Mouse (Mus musculus) retina, postnatal 7 days (tissue): ENCODE data around the gene Mpg.
"Not testable (repeated sequence)": the region's sequence is repeated elsewhere in the genome, so short reads cannot be mapped to it uniquely, and the experiment has no call there.

Experiments used
- DNase-seq: peaks from one replicate; pipeline ENCODE4 v3.0.0-alpha.2; 2012; ENCODE audit warnings: low read depth, low spot score

Gene Mpg

DNA sequence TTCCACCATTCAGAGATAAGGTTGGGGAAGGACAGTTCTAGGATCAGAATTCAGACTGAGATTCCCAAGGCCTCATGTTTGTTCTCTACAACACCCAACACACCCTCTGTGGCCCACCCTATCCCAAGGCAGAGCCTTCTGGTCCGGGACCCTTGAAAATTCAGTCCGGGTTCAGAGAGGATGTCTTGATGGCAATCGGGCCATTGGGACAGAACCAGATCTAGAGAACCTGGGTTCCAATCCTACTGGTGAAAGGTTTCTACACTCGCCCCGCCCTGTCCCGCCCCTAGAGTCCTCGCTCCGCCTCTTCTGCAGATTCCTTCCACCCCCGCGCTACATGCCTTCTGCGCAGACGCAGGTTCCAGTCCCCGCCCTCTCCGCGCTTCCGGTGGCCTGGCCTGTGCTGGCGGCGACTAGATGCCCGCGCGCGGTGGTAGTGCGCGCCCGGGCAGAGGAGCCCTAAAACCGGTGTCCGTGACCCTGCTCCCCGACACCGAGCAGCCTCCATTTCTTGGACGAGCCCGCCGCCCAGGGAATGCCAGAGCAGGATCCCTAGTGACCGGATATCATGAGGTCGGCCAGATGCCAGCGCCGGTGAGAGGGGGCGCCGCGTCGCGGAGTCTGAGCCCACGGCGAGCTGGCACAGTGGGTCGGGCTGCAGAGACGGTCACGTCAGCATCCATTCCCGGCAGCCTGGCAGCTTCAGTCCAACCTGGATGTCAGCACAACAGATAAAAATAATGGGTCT is at the start of gene Mpg:
TSS of gene Mpg (plus strand) at position 382 of the 748 bp plus-strand sequence.
- peak; percentile 74 for DNase-seq

DNA sequence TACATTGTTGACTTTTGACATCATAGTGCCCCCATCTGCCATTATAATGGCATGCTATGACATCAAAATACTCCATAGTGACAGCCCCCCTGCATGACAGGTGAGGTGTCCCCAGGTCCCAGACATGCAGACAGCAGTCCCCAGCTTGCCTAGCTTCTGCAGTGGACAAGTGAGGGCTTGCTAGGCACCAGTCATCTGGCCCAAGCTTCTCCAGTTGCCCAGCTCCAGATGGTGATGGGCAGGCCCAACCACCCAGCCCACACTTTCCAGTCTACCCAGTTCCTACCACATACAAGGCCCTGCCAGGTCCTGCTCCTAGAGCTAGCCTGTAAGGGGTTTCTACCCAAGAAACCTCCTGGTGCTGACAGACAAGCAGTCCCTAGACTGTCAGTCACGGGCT is 47.8 kb upstream of the Mpg start:
- DNase-seq, result no peak

DNA sequence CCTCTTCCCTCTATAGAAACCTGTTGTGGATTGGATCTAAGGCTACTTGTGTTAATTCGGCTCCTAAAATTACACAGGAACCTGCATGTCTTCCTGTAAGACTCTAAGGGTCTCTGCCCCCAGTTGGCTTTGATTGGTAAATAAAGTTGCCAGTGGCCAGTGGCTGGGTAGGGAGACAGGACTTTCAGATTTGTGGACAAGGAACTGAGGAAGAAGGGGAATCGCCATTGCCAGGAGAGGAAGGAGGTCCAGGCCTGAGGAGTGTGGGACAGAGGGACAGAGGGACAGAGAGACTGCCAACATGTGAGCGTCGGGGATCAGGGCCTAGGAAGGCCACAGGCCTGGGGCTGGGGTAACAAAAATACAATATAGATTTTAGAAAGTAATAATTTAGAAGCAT is 45.1 kb upstream of the Mpg start:
- no peak for DNase-seq

DNA sequence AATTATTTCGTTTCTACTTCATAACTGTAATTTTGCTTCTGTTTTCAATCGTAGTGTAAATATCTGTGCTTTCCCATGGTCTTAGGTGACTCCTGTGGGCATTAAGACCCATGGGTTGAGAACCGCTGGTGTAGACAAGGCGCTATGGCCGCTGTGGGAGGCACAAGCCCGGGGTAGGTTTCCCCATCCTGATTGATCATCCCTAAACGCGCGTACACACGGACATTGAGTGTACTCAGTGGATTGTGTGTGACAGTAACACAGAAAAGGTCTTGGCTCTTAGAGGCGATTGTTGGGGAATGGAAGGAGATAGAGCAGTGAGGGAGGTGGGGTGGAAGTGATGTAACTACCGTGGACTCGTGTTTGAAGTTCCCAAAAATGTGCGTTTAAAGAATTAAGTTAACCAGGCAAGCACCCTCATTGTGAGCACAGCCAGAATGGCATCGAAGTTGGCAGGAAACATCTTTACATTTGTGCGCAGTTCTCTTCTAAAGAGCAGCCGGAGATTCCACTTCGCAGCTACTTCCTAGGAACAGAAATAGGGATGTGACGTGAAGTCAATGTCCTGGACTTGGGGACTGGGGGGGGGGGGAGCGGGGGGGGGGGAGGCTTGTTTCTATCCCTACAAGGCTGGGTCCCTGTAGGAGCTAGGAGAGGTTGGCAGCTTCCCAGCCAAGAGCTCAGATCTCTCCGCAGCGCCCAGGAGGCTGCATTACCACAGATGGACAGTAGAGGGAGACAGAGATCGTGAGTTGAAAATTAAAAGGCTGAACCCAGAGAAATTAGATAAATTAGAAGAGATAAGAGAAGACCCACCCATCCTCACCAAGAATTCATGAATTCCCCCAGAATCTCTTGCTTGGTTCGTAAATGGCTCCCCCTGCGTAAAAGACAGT is 44.1 kb upstream of the Mpg start:
- peak; percentile 70 for DNase-seq

- DNase-seq, result no peak
Measured at GRCm38 (mm10) chr11:32184469-32184868, 41.8 kb upstream of the Mpg start.

GRCm38 (mm10) chr11:32186031-32186430 is 40.3 kb upstream of the Mpg start:
- DNase-seq, result no peak

- no peak for DNase-seq
Measured at GRCm38 (mm10) chr11:32187256-32187655, 39.0 kb upstream of the Mpg start.

GRCm38 (mm10) chr11:32188881-32189280 is 37.4 kb upstream of the Mpg start:
- no peak for DNase-seq

DNA sequence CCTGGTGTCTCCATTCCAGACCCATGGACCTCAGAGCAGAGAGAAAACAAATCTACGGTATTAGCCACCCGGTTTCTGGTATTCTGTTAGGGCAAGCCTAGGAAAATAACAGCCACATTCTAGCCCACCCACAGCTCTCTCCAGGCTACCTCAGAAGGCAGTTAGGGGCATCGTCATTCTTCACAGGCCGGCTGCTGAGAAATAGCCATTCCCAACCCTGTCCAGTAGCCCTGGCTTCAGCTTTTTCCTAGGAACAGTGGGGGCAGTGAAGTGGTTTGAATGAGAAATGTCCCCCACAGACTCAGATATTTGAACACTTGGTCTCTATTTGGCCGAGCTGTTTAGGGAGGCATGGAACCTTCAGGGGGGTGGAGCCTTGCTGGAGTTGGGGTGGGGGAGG is 36.9 kb upstream of the Mpg start:
- DNase-seq, result no peak

GRCm38 (mm10) chr11:32190119-32190518 is 36.2 kb upstream of the Mpg start:
- no peak for DNase-seq

GRCm38 (mm10) chr11:32190603-32191110 is 35.6 kb upstream of the Mpg start:
- DNase-seq, result no peak

DNA sequence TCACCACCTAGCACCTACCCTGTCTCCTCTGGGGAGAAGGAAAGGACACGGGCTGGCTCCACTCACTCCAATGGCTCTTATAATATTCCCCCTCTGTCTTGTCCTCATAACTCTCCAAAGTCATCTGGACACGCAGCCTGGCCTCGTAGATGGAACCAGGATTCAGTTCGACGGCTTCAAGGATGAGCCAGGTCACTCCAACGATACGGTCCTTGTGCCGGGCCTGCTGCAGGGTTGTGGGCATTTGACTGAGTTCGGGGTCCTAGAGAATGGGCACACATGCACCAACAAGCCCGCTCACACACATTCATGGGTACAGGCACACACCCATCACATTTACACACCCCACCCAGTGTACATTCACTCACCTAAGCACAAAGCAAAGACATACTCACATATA is 33.1 kb upstream of the Mpg start:
- DNase-seq, result no peak

- no peak for DNase-seq
Measured at GRCm38 (mm10) chr11:32194086-32194485, 32.2 kb upstream of the Mpg start.

DNA sequence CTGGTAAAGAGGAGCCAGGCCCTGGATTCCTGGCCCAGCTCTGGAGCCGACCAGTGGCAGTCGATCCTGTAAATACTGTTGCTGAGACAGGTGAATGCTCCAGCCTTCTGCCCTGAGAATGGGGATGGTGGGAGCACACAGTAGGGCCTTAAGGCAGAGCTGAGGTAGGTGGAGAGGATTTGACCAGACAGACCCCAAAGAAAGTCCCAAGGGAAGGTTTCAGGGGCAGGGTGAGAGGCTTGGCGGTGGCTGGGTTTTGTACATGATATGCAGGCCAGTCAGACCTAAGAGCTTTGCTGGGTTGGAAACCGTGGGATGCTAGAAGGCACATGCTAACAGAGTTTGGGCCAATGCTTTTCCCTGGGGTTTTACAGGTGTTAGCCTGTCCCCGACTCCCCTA is 31.7 kb upstream of the Mpg start:
- DNase-seq, result no peak

DNA sequence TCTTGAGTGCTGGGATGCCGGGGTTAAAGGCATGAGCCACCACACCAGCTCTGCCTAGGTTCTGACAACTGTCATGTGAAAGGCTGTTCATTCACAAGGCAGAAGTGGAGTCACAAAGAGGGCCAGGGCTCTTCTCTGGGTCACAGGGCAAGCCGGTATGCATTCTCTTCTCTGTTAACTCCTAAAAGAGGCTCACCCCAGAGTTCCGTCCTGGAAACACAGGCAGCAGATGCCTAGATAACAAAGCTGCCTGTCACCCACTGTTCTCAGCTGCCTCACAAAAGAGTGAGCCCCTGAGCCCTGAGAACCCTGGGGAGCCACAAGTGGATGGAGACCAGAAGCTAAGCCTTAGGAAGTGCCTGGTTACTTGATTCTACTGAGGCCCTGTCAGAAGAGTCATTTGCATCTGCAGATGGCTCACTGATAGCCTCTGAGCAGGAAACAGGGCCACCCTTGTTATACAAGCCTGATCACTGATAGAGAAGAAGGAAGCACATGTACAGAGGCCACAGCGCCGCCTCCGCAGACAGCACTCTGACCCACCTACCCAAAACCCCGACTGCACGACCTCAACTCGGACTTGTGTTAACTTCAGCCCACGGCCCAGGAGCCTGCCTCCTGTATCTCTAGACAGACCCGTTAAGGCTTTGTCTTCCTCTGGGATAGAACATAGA is 30.3 kb upstream of the Mpg start:
- DNase-seq, result no peak

DNA sequence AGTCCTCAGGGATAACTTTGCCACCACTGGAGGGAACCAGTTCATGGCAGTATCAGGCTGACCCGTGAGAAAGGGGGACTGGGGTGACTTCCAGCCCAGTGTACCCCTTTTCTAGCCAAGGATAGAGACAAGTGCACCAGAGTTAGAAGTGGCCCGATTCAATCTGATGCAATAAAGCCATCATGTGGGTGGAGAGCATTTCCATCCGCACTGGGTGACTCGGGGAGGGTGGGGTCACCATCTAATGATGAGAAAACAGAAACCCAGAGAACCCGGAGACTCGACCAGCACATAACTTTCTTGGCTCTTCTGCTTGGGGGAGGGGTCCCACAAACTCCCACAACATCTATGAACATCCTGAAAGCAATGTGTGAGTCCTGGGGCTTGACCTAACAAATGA is 29.6 kb upstream of the Mpg start:
- no peak for DNase-seq

DNA sequence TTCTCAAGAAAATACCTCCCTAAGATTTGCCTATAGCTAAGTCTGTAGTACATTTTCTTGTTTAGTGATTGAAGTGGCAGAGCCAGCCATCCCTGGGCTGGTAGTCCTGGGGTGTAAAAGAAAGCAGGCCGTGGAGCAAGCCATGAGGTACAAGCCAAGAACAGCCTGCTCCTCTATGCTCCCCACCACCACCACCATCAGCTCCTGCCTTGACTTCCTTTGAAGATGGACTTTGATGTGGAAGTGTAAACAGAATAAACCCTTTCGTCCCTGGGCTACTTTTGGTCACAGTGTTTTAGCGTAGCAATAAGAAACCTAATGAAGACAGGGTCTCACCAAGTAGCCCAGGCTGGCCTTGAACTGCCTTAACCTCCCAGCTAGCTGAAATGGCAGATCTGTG is 28.5 kb upstream of the Mpg start:
- no peak for DNase-seq

- DNase-seq, result no peak
Measured at GRCm38 (mm10) chr11:32198256-32198955, 27.9 kb upstream of the Mpg start.

- DNase-seq, result no peak
Measured at GRCm38 (mm10) chr11:32199230-32199629, 27.1 kb upstream of the Mpg start.

- no peak for DNase-seq
Measured at GRCm38 (mm10) chr11:32200075-32200601, 26.2 kb upstream of the Mpg start, which contains the start of gene Il9r. Gene Il9r, minus strand, starts transcription at chr11:32200279.

DNA sequence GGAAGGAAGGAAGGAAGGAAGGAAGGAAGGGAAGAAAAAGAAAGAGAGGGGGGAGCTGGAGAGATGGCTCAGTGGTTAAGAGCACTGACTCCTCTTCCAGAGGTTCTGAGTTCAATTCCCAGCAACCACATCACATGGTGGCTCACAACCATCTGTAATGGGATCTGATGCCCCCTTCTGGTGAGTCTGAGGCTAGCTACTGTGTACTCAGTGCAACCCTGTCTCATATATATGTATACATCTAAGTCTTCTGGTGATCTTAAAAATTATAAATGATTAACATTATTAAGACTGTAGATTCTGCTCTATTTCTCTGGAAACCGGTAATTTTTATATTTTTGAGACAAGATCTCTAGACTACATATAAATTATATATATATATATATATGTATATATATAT is 25.3 kb upstream of the Mpg start:
- DNase-seq, result not testable (repeated sequence)
